Mouse (Mus musculus) limb, embryonic 13.5 days (tissue): ENCODE measurements at regions not wholly inside any gene's neighbourhood (a gene's known extent, or its start where the extent isn't known, plus 50 kb on each side); places are given as distances from the start of the nearest gene placed in this dataset.

Source experiments
- ATAC-seq: fragments of 200-750 bp; cut with Nextera tagmentation; 2 replicates; pipeline ENCODE4 v1.8.0; 2017; ENCODE audit warnings: low read depth, moderate number of reproducible peaks, moderate TSS enrichment; ENCODE audit not compliant: low FRiP score
- H3K27ac ChIP-seq: fragments of 300-500 bp; sonication (generic); 2 replicates; pipeline ENCODE4 v1.5.1; 2015; ENCODE audit warnings: inconsistent platforms, mild to moderate bottlenecking, moderate library complexity
- H3K27me3 ChIP-seq: fragments of 300-500 bp; sonication (generic); 2 replicates; pipeline ENCODE4 v1.6.1; 2015; ENCODE audit warnings: mild to moderate bottlenecking, inconsistent platforms
- H3K36me3 ChIP-seq: fragments of 300-500 bp; sonication (generic); 2 replicates; pipeline ENCODE4 v1.6.1; 2015; ENCODE audit warnings: inconsistent platforms, mild to moderate bottlenecking, moderate library complexity
- H3K4me1 ChIP-seq: fragments of 300-500 bp; sonication (generic); 2 replicates; pipeline ENCODE4 v1.6.1; 2015; ENCODE audit warnings: inconsistent platforms
- H3K4me2 ChIP-seq: fragments of 300-500 bp; sonication (generic); replicated peaks from 2 replicates; pipeline ENCODE4 v1.6.1; 2015; ENCODE audit warnings: inconsistent platforms, mild to moderate bottlenecking, moderate library complexity
- H3K4me3 ChIP-seq: fragments of 300-500 bp; sonication (generic); 2 replicates; pipeline ENCODE4 v1.5.1; 2015; ENCODE audit warnings: moderate library complexity, mild to moderate bottlenecking, inconsistent platforms
- H3K9ac ChIP-seq: fragments of 300-500 bp; sonication (generic); 2 replicates; pipeline ENCODE4 v1.6.1; 2015; ENCODE audit warnings: mild to moderate bottlenecking, inconsistent platforms
- H3K9me3 ChIP-seq: fragments of 300-500 bp; sonication (generic); 2 replicates; pipeline ENCODE4 v1.6.1; 2016; ENCODE audit warnings: inconsistent platforms
- WGBS: fragments of 180-500 bp; shearing (Covaris S2); methylation state at CpG from one replicate; pipeline ENCODE4 v1.1.7; 2015; 5-methylcytosine and 5-hydroxymethylcytosine counted together

- no peak for ATAC-seq
- whole genome bisulfite sequencing: 73% methylated on average over 12 of the region's 12 CpGs
- H3K4me2 ChIP-seq: no peak overlapping the region
These were observed 54.8 kb upstream of the Zfp280d start for GRCm38 (mm10) chr9:72219892-72220291.

GRCm38 (mm10) chr9:72221333-72221732 lies 53.3 kb upstream of the Zfp280d start:
- Histone ChIP-seq H3K9ac (no peak overlapping the region), H3K9me3 (no peaks in the 10 kb centered on the region), H3K27ac (no peak overlapping the region), H3K27me3 (no peaks in the 10 kb centered on the region), H3K4me3 (no peak overlapping the region), H3K4me2 (no peak overlapping the region), H3K4me1 (peaks cover 8% of the 10 kb centered on the region; the same call in 1 of the 2 replicates), H3K36me3 (no peaks in the 10 kb centered on the region)
- no peak for ATAC-seq
- WGBS: 82% methylated on average over 5 of the region's 5 CpGs

More at GRCm38 (mm10) chr9:72219892-72220291, 54.8 kb upstream of the Zfp280d start:
- Histone ChIP-seq H3K27me3 (no peaks in the 10 kb centered on the region), H3K9ac (no peak overlapping the region), H3K4me3 (no peak overlapping the region), H3K36me3 (no peaks in the 10 kb centered on the region), H3K9me3 (no peaks in the 10 kb centered on the region), H3K27ac (no peak overlapping the region; the same call in 1 of the 2 replicates), H3K4me1 (peaks cover 8% of the 10 kb centered on the region; the same call in 1 of the 2 replicates)
